Mouse (Mus musculus) limb, embryonic 11.5 days (tissue): ENCODE results near the gene Mapk11. TPM values are rescaled to one million over a fixed set of nuclear protein-coding genes. Genes with fewer than 3 reads are reported as not detected.

Experiments used
- ATAC-seq: fragments of 200-750 bp; cut with Nextera tagmentation; 2 replicates; pipeline ENCODE4 v1.8.0; 2017; ENCODE audit warnings: low read depth; ENCODE audit not compliant: insufficient number of reproducible peaks, low FRiP score, low TSS enrichment
- DNase-seq: peaks from one replicate; pipeline ENCODE4 v3.0.0-alpha.2; 2015; ENCODE audit warnings: low spot score
- H3K27ac ChIP-seq: fragments of 300-500 bp; sonication (generic); replicated peaks from 2 replicates; pipeline ENCODE4 v1.5.1; 2014; ENCODE audit warnings: low read depth, mild to moderate bottlenecking, low read length
- H3K27me3 ChIP-seq: fragments of 300-500 bp; sonication (generic); 2 replicates; pipeline ENCODE4 v1.6.1; 2014; ENCODE audit warnings: mild to moderate bottlenecking, low read length, mixed read lengths; ENCODE audit not compliant: control insufficient read depth, insufficient read depth
- H3K36me3 ChIP-seq: fragments of 300-500 bp; sonication (generic); 2 replicates; pipeline ENCODE4 v1.6.1; 2014; ENCODE audit warnings: mild to moderate bottlenecking, low read length, moderate library complexity, mixed read lengths; ENCODE audit not compliant: control insufficient read depth, insufficient read depth
- H3K4me1 ChIP-seq: fragments of 300-500 bp; sonication (generic); 2 replicates; pipeline ENCODE4 v1.6.1; 2014; ENCODE audit warnings: low read length, mixed read lengths; ENCODE audit not compliant: control insufficient read depth, insufficient read depth
- H3K4me2 ChIP-seq: fragments of 300-500 bp; sonication (generic); 2 replicates; pipeline ENCODE4 v1.6.1; 2014; ENCODE audit warnings: low read depth, mild to moderate bottlenecking, moderate library complexity; ENCODE audit not compliant: severe bottlenecking
- H3K4me3 ChIP-seq: fragments of 300-500 bp; sonication (generic); 2 replicates; pipeline ENCODE4 v1.5.1; 2014; ENCODE audit warnings: low read depth, low read length
- H3K9ac ChIP-seq: fragments of 300-500 bp; sonication (generic); 2 replicates; pipeline ENCODE4 v1.6.1; 2014; ENCODE audit warnings: mild to moderate bottlenecking, low read length
- H3K9me3 ChIP-seq: fragments of 300-500 bp; sonication (generic); 2 replicates; pipeline ENCODE4 v1.6.1; 2016; ENCODE audit warnings: low read length; ENCODE audit not compliant: control insufficient read depth
- WGBS: fragments of 180-500 bp; shearing (Covaris S2); extraction: QIAGEN DNeasy Blood & Tissue Kit; methylation state at CpG from one replicate; pipeline ENCODE4 v1.1.7; 2014; 5-methylcytosine and 5-hydroxymethylcytosine counted together
- polyA plus RNA-seq: library from polyadenylated mRNA; unstranded; fragments of >200 nt; fragmentation: Nextera tagmentation; extraction: Ambion mirVana; gene quantifications from 2 replicates; pipeline ENCODE4 v1.2.1, GENCODE M21; 2014

Mapk11 gene
- polyA plus RNA-seq, 1 experiment from 2014 or later, result 15.3 TPM

DNA sequence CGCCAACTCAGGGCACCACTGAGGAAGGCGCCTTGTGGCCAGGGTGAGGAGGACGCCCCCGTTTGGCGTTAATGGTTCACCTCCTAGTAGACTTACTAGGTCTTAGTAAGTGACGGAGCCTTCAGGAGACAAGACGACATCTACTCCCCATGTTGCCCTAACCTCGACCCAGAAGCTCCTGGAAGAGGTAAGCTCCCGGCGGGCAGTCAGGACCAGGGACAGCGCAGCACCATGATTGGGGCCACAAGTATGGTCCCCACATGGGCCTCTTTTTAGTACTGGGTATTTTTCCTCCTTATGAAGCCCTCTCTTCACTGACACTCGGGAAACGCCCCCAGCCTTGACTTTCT, 588 bp upstream of the Mapk11 start:
- peak overlapping the region; percentile 79; the same call in 1 of the 2 replicates for H3K9ac ChIP-seq
- WGBS, result 2% methylated on average over 13 of the region's 13 CpGs
- H3K27me3 ChIP-seq, result peaks cover 13% of the 10 kb centered on the region; the same call in 1 of the 2 replicates
- no peak for ATAC-seq
- peaks cover 5% of the 10 kb centered on the region; the same call in 1 of the 2 replicates for H3K36me3 ChIP-seq
- peaks cover 21% of the 10 kb centered on the region for H3K4me1 ChIP-seq
- H3K9me3 ChIP-seq, result no peaks in the 10 kb centered on the region
- peak overlapping the region; percentile 67 for H3K4me3 ChIP-seq
- no peak overlapping the region for H3K27ac ChIP-seq
- peak overlapping the region; percentile 96 for H3K4me2 ChIP-seq
- peak; percentile 85 for DNase-seq

DNA sequence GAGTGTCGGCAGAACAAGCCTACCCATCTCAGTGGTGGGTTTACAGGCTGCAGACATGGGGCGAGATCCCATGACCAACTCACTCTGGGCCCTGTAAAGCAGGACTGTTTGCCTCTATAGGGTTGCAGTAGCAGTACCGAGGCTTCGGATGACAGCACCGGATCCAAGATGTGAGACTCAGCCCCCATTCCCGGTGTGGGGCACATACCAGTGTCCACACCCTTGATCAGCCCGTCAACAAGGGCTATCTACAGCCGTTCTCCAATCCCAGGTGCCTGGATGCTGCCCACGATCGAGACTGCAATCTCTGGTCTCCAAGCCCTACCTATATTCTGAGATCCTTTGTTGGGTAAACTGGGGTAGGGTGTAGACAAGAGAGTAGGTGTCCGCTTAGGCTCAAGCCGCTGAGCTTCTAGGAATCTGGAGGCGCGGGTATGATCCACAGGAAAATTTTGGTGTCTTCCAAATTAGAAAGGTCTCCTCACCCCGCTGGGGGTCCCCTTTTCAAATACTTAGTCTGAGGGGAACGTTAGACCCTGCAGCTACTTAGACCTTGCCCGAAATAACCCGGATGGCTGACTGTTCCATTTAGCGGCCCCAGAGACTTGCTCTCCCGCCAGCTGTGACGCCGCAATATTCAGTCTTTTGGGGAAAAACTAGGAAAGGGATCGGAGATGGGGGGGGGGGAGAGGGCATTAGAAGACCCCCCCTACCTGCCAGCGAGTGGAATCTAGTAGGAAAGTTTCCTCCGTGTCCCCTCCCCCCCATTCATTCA, 745 bp downstream of the Mapk11 start:
- DNase-seq (no peak), ATAC-seq (no peak)
- 8% methylated on average over 25 of the region's 25 CpGs for WGBS
- Histone ChIP-seq H3K9ac (peak overlapping the region; percentile 79), H3K9me3 (no peaks in the 10 kb centered on the region), H3K4me1 (peaks cover 21% of the 10 kb centered on the region), H3K4me3 (peak overlapping the region; percentile 67), H3K27me3 (peaks cover 13% of the 10 kb centered on the region; the same call in 1 of the 2 replicates), H3K27ac (0 out of 2 replicates have a peak overlapping the region, but pooled peaks have one; percentile 42), H3K4me2 (peak overlapping the region; percentile 96), H3K36me3 (no peaks in the 10 kb centered on the region)

DNA sequence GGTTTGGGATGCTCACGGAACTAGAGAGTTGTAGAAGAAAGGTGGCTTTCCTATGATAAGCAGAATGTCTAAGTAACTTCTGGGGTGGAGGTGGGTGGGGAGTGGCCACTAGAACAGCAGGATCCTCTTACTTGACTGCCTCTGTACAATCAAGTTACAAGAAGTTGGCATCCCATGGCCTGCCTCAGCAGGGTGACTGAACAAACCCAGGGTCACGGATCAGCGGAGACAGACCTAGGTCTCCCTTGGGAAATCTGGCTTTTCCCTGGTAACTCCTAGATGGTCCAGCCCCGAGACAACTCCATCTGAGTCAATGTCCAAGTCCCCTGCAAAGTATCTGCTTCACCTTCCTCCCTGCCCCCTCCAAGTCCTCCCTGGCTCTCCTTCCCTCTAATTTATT, 1.5 kb downstream of the Mapk11 start:
- WGBS, result 55% methylated on average over 4 of the region's 4 CpGs
- no peak overlapping the region for H3K27ac ChIP-seq
- H3K27me3 ChIP-seq, result peaks cover 13% of the 10 kb centered on the region; the same call in 1 of the 2 replicates
- H3K4me1 ChIP-seq, result peaks cover 21% of the 10 kb centered on the region
- no peaks in the 10 kb centered on the region for H3K9me3 ChIP-seq
- no peaks in the 10 kb centered on the region for H3K36me3 ChIP-seq
- H3K9ac ChIP-seq, result no peak overlapping the region
- ATAC-seq, result no peak
- H3K4me2 ChIP-seq, result no peak overlapping the region
- H3K4me3 ChIP-seq, result no peak overlapping the region
- no peak for DNase-seq

DNA sequence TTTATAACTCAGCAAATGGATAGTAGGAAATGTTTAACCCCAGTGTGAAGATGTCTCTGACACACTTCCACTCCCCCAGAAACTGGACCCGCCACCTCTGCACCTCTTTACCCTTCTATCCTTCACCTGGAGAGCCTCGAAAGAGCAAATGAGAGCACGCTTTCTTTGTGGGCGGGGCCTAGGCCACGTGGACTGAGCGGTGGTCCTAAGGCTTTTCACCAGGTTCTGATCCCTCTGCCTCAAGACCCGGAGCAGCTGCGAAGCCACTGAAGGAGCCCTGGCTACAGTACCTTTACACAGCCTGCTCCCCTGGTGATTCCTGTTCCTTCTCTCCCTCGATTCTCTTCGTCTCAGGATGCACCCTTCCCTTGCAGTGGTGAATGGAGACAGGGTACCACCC, 2.0 kb downstream of the Mapk11 start:
- no peaks in the 10 kb centered on the region for H3K36me3 ChIP-seq
- H3K4me1 ChIP-seq, result peaks cover 20% of the 10 kb centered on the region
- H3K4me3 ChIP-seq, result peak overlapping the region; percentile 24; the same call in 1 of the 2 replicates
- WGBS, result 24% methylated on average over 10 of the region's 10 CpGs
- H3K4me2 ChIP-seq, result peak overlapping the region; percentile 74
- DNase-seq, result no peak
- H3K9me3 ChIP-seq, result no peaks in the 10 kb centered on the region
- H3K9ac ChIP-seq, result no peak overlapping the region
- H3K27ac ChIP-seq, result no peak overlapping the region
- peaks cover 13% of the 10 kb centered on the region; the same call in 1 of the 2 replicates for H3K27me3 ChIP-seq
- ATAC-seq, result no peak

DNA sequence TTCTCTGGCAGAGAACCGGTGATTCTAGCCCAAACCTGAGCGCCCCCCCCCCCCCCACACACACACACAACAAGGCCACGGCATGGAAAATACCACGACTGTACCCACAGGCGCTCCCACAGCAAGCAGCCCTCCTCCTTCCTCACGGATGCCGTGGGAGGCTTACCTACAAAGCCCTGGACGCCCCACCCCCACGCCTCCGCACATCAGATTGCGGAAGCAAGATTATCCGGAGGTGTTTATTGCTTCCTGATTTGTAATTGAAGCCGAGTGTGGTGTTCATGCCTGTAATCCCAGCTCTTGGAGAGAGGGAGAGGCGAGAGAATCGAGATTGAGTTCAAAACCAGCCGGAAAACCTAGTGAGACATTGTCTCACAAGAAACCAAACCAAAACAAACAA, 2.4 kb downstream of the Mapk11 start:
- H3K4me3 ChIP-seq, result peak overlapping the region; percentile 24
- peak overlapping the region; percentile 74 for H3K4me2 ChIP-seq
- DNase-seq, result peak; percentile 54
- no peaks in the 10 kb centered on the region for H3K36me3 ChIP-seq
- WGBS, result 3% methylated on average over 16 of the region's 16 CpGs
- peaks cover 13% of the 10 kb centered on the region; the same call in 1 of the 2 replicates for H3K27me3 ChIP-seq
- no peaks in the 10 kb centered on the region for H3K9me3 ChIP-seq
- peaks cover 16% of the 10 kb centered on the region for H3K4me1 ChIP-seq
- peak overlapping the region; percentile 37; the same call in 1 of the 2 replicates for H3K9ac ChIP-seq
- no peak for ATAC-seq
- no peak overlapping the region for H3K27ac ChIP-seq

DNA sequence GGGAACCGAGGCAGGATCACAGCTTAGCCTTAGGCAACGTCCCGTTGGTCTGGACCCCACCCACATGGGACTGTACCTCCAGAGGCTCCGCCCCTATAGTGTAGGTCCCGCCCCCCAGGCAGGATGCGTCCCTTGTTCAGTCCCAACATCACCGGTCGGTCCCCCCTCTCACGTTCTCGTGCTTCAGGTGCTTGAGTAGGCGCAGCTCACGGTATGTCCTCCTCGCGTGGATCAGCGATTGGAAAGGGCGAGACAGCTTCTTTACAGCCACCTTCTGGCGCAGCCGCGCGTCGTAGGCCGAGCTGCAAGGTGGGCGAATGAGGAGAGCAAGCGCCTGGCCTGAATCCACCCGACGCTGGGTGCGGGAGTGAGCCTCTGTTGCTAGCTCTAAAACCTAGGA, 2.9 kb downstream of the Mapk11 start:
- Histone ChIP-seq H3K27ac (no peak overlapping the region), H3K9me3 (no peaks in the 10 kb centered on the region), H3K4me2 (peak overlapping the region; percentile 74), H3K36me3 (no peaks in the 10 kb centered on the region), H3K9ac (peak overlapping the region; percentile 37; the same call in 1 of the 2 replicates), H3K4me1 (peaks cover 16% of the 10 kb centered on the region), H3K27me3 (peaks cover 13% of the 10 kb centered on the region; the same call in 1 of the 2 replicates), H3K4me3 (peak overlapping the region; percentile 24)
- DNase-seq (peak; percentile 77), ATAC-seq (0 out of 2 replicates have a peak, but pooled peaks have one; percentile 32)
- WGBS, result 2% methylated on average over 27 of the region's 27 CpGs

DNA sequence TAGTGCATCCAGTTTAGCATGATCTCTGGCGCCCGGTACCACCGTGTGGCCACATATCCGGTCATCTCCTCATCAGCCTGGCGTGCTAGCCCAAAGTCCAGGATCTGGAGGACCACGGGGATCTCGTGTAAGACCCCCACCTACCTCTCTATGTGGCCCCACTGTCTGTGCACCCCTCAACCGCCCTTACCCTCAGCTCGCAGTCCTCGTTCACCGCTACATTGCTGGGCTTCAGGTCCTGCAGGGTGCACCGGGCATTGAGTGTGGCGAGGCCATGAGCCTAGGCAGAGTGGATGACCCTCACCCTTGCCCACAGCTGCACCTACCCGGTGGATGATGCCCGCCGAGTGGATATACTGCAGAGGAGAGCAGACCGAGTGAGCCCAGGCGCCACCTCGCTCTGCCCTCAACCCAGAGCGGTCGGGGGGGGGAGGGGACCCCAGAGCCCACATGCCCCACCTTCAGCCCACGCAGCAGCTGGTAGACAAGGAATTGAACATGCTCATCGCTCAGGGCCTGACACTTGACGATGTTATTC, 3.5 kb downstream of the Mapk11 start:
- WGBS, result 65% methylated on average over 24 of the region's 24 CpGs
- Histone ChIP-seq H3K27ac (no peak overlapping the region), H3K4me1 (peaks cover 21% of the 10 kb centered on the region), H3K27me3 (peaks cover 13% of the 10 kb centered on the region; the same call in 1 of the 2 replicates), H3K9ac (0 out of 2 replicates have a peak overlapping the region, but pooled peaks have one; percentile 22), H3K36me3 (no peaks in the 10 kb centered on the region), H3K4me3 (peak overlapping the region; percentile 24; the same call in 1 of the 2 replicates), H3K9me3 (no peaks in the 10 kb centered on the region), H3K4me2 (peak overlapping the region; percentile 74; the same call in 1 of the 2 replicates)
- DNase-seq (no peak), ATAC-seq (no peak)

DNA sequence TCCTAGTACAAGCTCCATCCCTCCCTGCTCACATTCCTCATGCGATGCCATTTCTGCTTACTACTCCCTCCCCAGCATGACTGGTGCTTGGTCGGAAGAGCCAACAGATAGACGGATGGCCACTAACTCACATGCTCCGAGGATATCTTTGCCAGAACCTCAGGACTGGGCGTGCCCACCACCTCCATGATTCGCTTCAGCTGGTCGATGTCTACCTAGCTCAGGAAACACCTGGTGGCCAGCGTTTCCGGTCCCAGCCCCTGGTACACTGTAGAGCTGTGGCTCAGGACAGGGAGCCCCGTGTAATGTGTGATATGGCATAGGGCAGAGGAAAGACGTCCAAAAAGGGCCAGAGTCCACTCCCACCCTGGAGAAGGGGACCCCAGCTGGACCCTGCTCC, 4.5 kb downstream of the Mapk11 start:
- H3K27ac ChIP-seq, result no peak overlapping the region
- H3K9ac ChIP-seq, result no peak overlapping the region
- H3K36me3 ChIP-seq, result no peaks in the 10 kb centered on the region
- WGBS, result 92% methylated on average over 11 of the region's 11 CpGs
- DNase-seq (no peak), ATAC-seq (no peak)
- no peaks in the 10 kb centered on the region for H3K9me3 ChIP-seq
- H3K4me1 ChIP-seq, result peaks cover 25% of the 10 kb centered on the region
- no peak overlapping the region for H3K4me3 ChIP-seq
- H3K4me2 ChIP-seq, result no peak overlapping the region
- H3K27me3 ChIP-seq, result peaks cover 13% of the 10 kb centered on the region; the same call in 1 of the 2 replicates
